Mouse (Mus musculus) thymus, postnatal 25 days (tissue): ENCODE measurements around the gene Capn3.

Experiments
- DNase-seq: peaks from one replicate; pipeline ENCODE4 v3.0.0; 2022

Gene Capn3

GRCm38 (mm10) chr2:120482506-120483389, 26.9 kb downstream of the Capn3 start:
- DNase-seq, result peak; percentile 70

- peak; percentile 46 for DNase-seq
These were observed 28.4 kb downstream of the Capn3 start for GRCm38 (mm10) chr2:120484241-120484640.

- no peak for DNase-seq
These were observed 37.4 kb downstream of the Capn3 start for GRCm38 (mm10) chr2:120493254-120493653.

- no peak for DNase-seq
These were observed 40.7 kb downstream of the Capn3 start for GRCm38 (mm10) chr2:120496511-120496910.

- DNase-seq, result peak; percentile 86
These were observed 44.2 kb downstream of the Capn3 start for GRCm38 (mm10) chr2:120499971-120500471.

- peak; percentile 62 for DNase-seq
These were observed 45.5 kb downstream of the Capn3 start for GRCm38 (mm10) chr2:120501136-120501918.

GRCm38 (mm10) chr2:120501931-120502604, 46.2 kb downstream of the Capn3 start:
- peak; percentile 89 for DNase-seq

GRCm38 (mm10) chr2:120502605-120502990, 46.8 kb downstream of the Capn3 start:
- DNase-seq, result no peak

- DNase-seq, result peak; percentile 39
These were observed 47.3 kb downstream of the Capn3 start for GRCm38 (mm10) chr2:120503094-120503493.

- peak; percentile 48 for DNase-seq
These were observed 48.2 kb downstream of the Capn3 start for GRCm38 (mm10) chr2:120503992-120504391.

GRCm38 (mm10) chr2:120514181-120514580, 58.4 kb downstream of the Capn3 start:
- DNase-seq, result no peak

- no peak for DNase-seq
These were observed 62.9 kb downstream of the Capn3 start for GRCm38 (mm10) chr2:120518547-120519210.

GRCm38 (mm10) chr2:120526771-120527170, 71.0 kb downstream of the Capn3 start:
- no peak for DNase-seq

GRCm38 (mm10) chr2:120529531-120529930, 73.7 kb downstream of the Capn3 start:
- DNase-seq, result no peak

GRCm38 (mm10) chr2:120531223-120531622, 75.4 kb downstream of the Capn3 start:
- DNase-seq, result no peak

GRCm38 (mm10) chr2:120539333-120539732, 83.5 kb downstream of the Capn3 start:
- DNase-seq, result no peak

- no peak for DNase-seq
These were observed 84.0 kb downstream of the Capn3 start for GRCm38 (mm10) chr2:120539778-120540208.

GRCm38 (mm10) chr2:120544732-120545131, 88.9 kb downstream of the Capn3 start:
- no peak for DNase-seq
